Mouse (Mus musculus): Measurements from ENCODE around the gene Degs2. TPM values are rescaled to one million over a fixed set of nuclear protein-coding genes. Genes with fewer than 3 reads are reported as not detected.

Gene Degs2
- total RNA-seq (2021) (under 1 TPM; 0.50 to 0.55 TPM), polyA plus RNA-seq (2012; rRNA removed) (1.00 TPM in 2 replicates)
- long read RNA-seq = 0 reads

GRCm38 (mm10) chr12:108702185-108702584 is at the start of gene Degs2:
TSS of gene Degs2 (minus strand) at chr12:108702315.
- H3K27me3 ChIP-seq (ENCODE audit: control insufficient read depth, insufficient read depth, low read length) = peaks cover 7% of the 10 kb centered on the region
- H3K79me2 ChIP-seq (replicated peaks; ENCODE audit: control insufficient read depth, insufficient read depth, low read length) = no peaks in the 10 kb centered on the region
- no peak within 1 kb of the TSS for H3K9ac ChIP-seq (ENCODE audit: low read depth, low read length)
- DNase-seq = no peak
- 3% methylated on average over 32 of the region's 32 CpGs for WGBS
- H3K36me3 ChIP-seq (ENCODE audit: control insufficient read depth, insufficient read depth, low read length) = no peaks in the 10 kb centered on the region
- intact Hi-C loops (cut with DNase I) = loop anchor here (5.0 kb wide), 1 partner anchor 55 kb away; no protein-coding TSS in a partner anchor
- TF ChIP-seq CTCF (IDR thresholded peaks at IDR 0.05) (0 out of 2 replicates have a peak, but pooled peaks have one; percentile 10), EP300 (IDR thresholded peaks at IDR 0.05; ENCODE audit: insufficient read depth, low read depth, low read length) (no peak)
- H3K27ac ChIP-seq = no peak within 1 kb of the TSS
- H3K4me3 ChIP-seq = no peak within 1 kb of the TSS; the same call in 1 of the 2 replicates
- H3K4me1 ChIP-seq (ENCODE audit: control insufficient read depth, insufficient read depth, low read length) = peaks cover 2% of the 10 kb centered on the region; the same call in 1 of the 2 replicates

- Histone ChIP-seq H3K79me2 (replicated peaks; ENCODE audit: control insufficient read depth, insufficient read depth, low read length) (no peaks in the 10 kb centered on the region), H3K4me3 (no peak overlapping the region), H3K9ac (ENCODE audit: low read depth, low read length) (no peak overlapping the region), H3K4me1 (ENCODE audit: control insufficient read depth, insufficient read depth, low read length) (no peaks in the 10 kb centered on the region), H3K36me3 (ENCODE audit: control insufficient read depth, insufficient read depth, low read length) (no peaks in the 10 kb centered on the region), H3K27ac (no peak overlapping the region), H3K27me3 (ENCODE audit: control insufficient read depth, insufficient read depth, low read length) (no peaks in the 10 kb centered on the region)
- 49% methylated on average over 9 of the region's 9 CpGs for WGBS
- TF ChIP-seq EP300 (IDR thresholded peaks at IDR 0.05; ENCODE audit: insufficient read depth, low read depth, low read length) = no peak
- no peak for TF ChIP-seq CTCF (IDR thresholded peaks at IDR 0.05)
- no peak for TF ChIP-seq POLR2A (IDR thresholded peaks at IDR 0.05; ENCODE audit: insufficient read depth, low read depth, low read length)
- intact Hi-C loops (cut with DNase I) = no loop called here
- DNase-seq = no peak
Observed at GRCm38 (mm10) chr12:108751790-108752189, 49.7 kb upstream of the Degs2 start.

GRCm38 (mm10) chr12:108750226-108750625 is 48.1 kb upstream of the Degs2 start:
- no peaks in the 10 kb centered on the region for H3K36me3 ChIP-seq (ENCODE audit: control insufficient read depth, insufficient read depth, low read length)
- H3K27me3 ChIP-seq (ENCODE audit: control insufficient read depth, insufficient read depth, low read length) = no peaks in the 10 kb centered on the region
- H3K27ac ChIP-seq = no peak overlapping the region
- 44% methylated on average over 2 of the region's 3 CpGs for WGBS
- H3K9ac ChIP-seq (ENCODE audit: low read depth, low read length) = no peak overlapping the region
- DNase-seq = no peak
- intact Hi-C loops (cut with DNase I) = no loop called here
- no peak for TF ChIP-seq CTCF (IDR thresholded peaks at IDR 0.05)
- no peaks in the 10 kb centered on the region for H3K4me1 ChIP-seq (ENCODE audit: control insufficient read depth, insufficient read depth, low read length)
- no peaks in the 10 kb centered on the region for H3K79me2 ChIP-seq (replicated peaks; ENCODE audit: control insufficient read depth, insufficient read depth, low read length)
- H3K4me3 ChIP-seq = no peak overlapping the region

GRCm38 (mm10) chr12:108749454-108749853 is 47.3 kb upstream of the Degs2 start:
- no peaks in the 10 kb centered on the region for H3K4me1 ChIP-seq (ENCODE audit: control insufficient read depth, insufficient read depth, low read length)
- no peak for DNase-seq
- no peaks in the 10 kb centered on the region for H3K36me3 ChIP-seq (ENCODE audit: control insufficient read depth, insufficient read depth, low read length)
- H3K27me3 ChIP-seq (ENCODE audit: control insufficient read depth, insufficient read depth, low read length) = no peaks in the 10 kb centered on the region
- no peak overlapping the region for H3K9ac ChIP-seq (ENCODE audit: low read depth, low read length)
- H3K79me2 ChIP-seq (replicated peaks; ENCODE audit: control insufficient read depth, insufficient read depth, low read length) = no peaks in the 10 kb centered on the region
- WGBS = 84% methylated on average over 9 of the region's 9 CpGs
- TF ChIP-seq CTCF (IDR thresholded peaks at IDR 0.05) = no peak
- TF ChIP-seq POLR2A (IDR thresholded peaks at IDR 0.05; ENCODE audit: insufficient read depth, low read depth, low read length) = no peak
- no peak for TF ChIP-seq EP300 (IDR thresholded peaks at IDR 0.05; ENCODE audit: insufficient read depth, low read depth, low read length)
- no peak overlapping the region for H3K27ac ChIP-seq
- no peak overlapping the region for H3K4me3 ChIP-seq
- intact Hi-C loops (cut with DNase I) = no loop called here

- DNase-seq = no peak
- Histone ChIP-seq H3K79me2 (replicated peaks; ENCODE audit: control insufficient read depth, insufficient read depth, low read length) (no peaks in the 10 kb centered on the region), H3K4me1 (ENCODE audit: control insufficient read depth, insufficient read depth, low read length) (no peaks in the 10 kb centered on the region), H3K36me3 (ENCODE audit: control insufficient read depth, insufficient read depth, low read length) (no peaks in the 10 kb centered on the region), H3K4me3 (no peak overlapping the region), H3K27me3 (ENCODE audit: control insufficient read depth, insufficient read depth, low read length) (no peaks in the 10 kb centered on the region), H3K9ac (ENCODE audit: low read depth, low read length) (no peak overlapping the region), H3K27ac (no peak overlapping the region)
- intact Hi-C loops (cut with DNase I) = no loop called here
- WGBS = 71% methylated on average over 6 of the region's 6 CpGs
- TF ChIP-seq CTCF (IDR thresholded peaks at IDR 0.05) = no peak
- no peak for TF ChIP-seq POLR2A (IDR thresholded peaks at IDR 0.05; ENCODE audit: insufficient read depth, low read depth, low read length)
- TF ChIP-seq EP300 (IDR thresholded peaks at IDR 0.05; ENCODE audit: insufficient read depth, low read depth, low read length) = no peak
Observed at GRCm38 (mm10) chr12:108749019-108749418, 46.9 kb upstream of the Degs2 start.

- Histone ChIP-seq H3K36me3 (ENCODE audit: control insufficient read depth, insufficient read depth, low read length) (no peaks in the 10 kb centered on the region), H3K4me3 (no peak overlapping the region), H3K27me3 (ENCODE audit: control insufficient read depth, insufficient read depth, low read length) (no peaks in the 10 kb centered on the region), H3K9ac (ENCODE audit: low read depth, low read length) (no peak overlapping the region), H3K27ac (no peak overlapping the region), H3K4me1 (ENCODE audit: control insufficient read depth, insufficient read depth, low read length) (no peaks in the 10 kb centered on the region), H3K79me2 (replicated peaks; ENCODE audit: control insufficient read depth, insufficient read depth, low read length) (no peaks in the 10 kb centered on the region)
- DNase-seq = no peak
- TF ChIP-seq CTCF (IDR thresholded peaks at IDR 0.05) = no peak
- TF ChIP-seq POLR2A (IDR thresholded peaks at IDR 0.05; ENCODE audit: insufficient read depth, low read depth, low read length) = no peak
- TF ChIP-seq EP300 (IDR thresholded peaks at IDR 0.05; ENCODE audit: insufficient read depth, low read depth, low read length) = no peak
- intact Hi-C loops (cut with DNase I) = no loop called here
Observed at GRCm38 (mm10) chr12:108745990-108746389, 43.9 kb upstream of the Degs2 start.
